Mouse (Mus musculus) kidney, embryonic 16.5 days (tissue): Measurements from ENCODE around the gene Golga2. TPM values are rescaled to one million over a fixed set of nuclear protein-coding genes. Genes with fewer than 3 reads are reported as not detected.

Experiments used
- ATAC-seq: fragments of 200-750 bp; cut with Nextera tagmentation; 2 replicates; pipeline ENCODE4 v1.8.0; 2017; ENCODE audit warnings: moderate TSS enrichment; ENCODE audit not compliant: low FRiP score, low TSS enrichment
- H3K27ac ChIP-seq: fragments of 300-500 bp; sonication (generic); 2 replicates; pipeline ENCODE4 v1.5.1; 2014; ENCODE audit warnings: low read length
- H3K27me3 ChIP-seq: fragments of 300-500 bp; sonication (generic); 2 replicates; pipeline ENCODE4 v1.6.1; 2014; ENCODE audit warnings: low read length, control low read depth, mixed read lengths; ENCODE audit not compliant: insufficient read depth
- H3K36me3 ChIP-seq: fragments of 300-500 bp; sonication (generic); 2 replicates; pipeline ENCODE4 v1.6.1; 2014; ENCODE audit warnings: low read length, control low read depth, mixed read lengths; ENCODE audit not compliant: insufficient read depth
- H3K4me1 ChIP-seq: fragments of 300-500 bp; sonication (generic); 2 replicates; pipeline ENCODE4 v1.6.1; 2014; ENCODE audit warnings: low read length, control low read depth, mixed read lengths; ENCODE audit not compliant: insufficient read depth
- H3K4me2 ChIP-seq: fragments of 300-500 bp; sonication (generic); replicated peaks from 2 replicates; pipeline ENCODE4 v1.6.1; 2014; ENCODE audit warnings: low read depth, low read length
- H3K4me3 ChIP-seq: fragments of 300-500 bp; sonication (generic); 2 replicates; pipeline ENCODE4 v1.5.1; 2014; ENCODE audit warnings: mild to moderate bottlenecking, low read length
- H3K9ac ChIP-seq: fragments of 300-500 bp; sonication (generic); replicated peaks from 2 replicates; pipeline ENCODE4 v1.6.1; 2014; ENCODE audit warnings: low read length
- H3K9me3 ChIP-seq: fragments of 300-500 bp; sonication (generic); 2 replicates; pipeline ENCODE4 v1.6.1; 2016; ENCODE audit warnings: low read length, control low read depth
- WGBS: fragments of 180-500 bp; shearing (Covaris S2); extraction: QIAGEN DNeasy Blood & Tissue Kit; methylation state at CpG from one replicate; pipeline ENCODE4 v1.1.7; 2014; 5-methylcytosine and 5-hydroxymethylcytosine counted together
- polyA plus RNA-seq: library from polyadenylated mRNA; unstranded; fragments of >200 nt; fragmentation: Nextera tagmentation; extraction: Ambion mirVana; gene quantifications from 2 replicates; pipeline ENCODE4 v1.2.1, GENCODE M21; 2015

Golga2 gene
- polyA plus RNA-seq, 1 experiment from 2014 or later = 28.0 TPM

DNA sequence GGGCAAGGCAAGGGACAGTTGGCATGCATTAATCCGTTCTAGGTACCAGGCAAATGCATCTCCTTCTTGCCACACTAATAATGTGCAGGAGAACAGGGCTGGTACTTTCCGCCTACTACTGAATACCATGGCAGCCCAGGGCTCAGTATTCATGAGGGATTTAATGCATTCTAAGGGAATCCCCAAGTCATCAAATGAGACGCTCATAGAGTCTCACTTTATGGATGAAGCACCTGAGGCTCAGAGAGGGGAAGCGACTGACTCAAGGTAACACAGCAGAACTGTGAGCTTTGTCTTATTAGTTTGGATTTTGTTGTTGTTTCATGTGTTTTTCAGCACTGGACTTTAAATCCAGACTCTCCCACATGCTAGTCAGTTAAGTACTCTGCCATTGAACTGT is 54.9 kb downstream of the Golga2 start:
- no peak overlapping the region for H3K27ac ChIP-seq
- H3K27me3 ChIP-seq = no peaks in the 10 kb centered on the region
- WGBS = 90% methylated on average over 4 of the region's 4 CpGs
- ATAC-seq = no peak
- H3K9me3 ChIP-seq = no peaks in the 10 kb centered on the region
- H3K36me3 ChIP-seq = no peaks in the 10 kb centered on the region
- H3K4me2 ChIP-seq = no peak overlapping the region
- H3K9ac ChIP-seq = no peak overlapping the region
- H3K4me3 ChIP-seq = no peak overlapping the region
- H3K4me1 ChIP-seq = no peaks in the 10 kb centered on the region

DNA sequence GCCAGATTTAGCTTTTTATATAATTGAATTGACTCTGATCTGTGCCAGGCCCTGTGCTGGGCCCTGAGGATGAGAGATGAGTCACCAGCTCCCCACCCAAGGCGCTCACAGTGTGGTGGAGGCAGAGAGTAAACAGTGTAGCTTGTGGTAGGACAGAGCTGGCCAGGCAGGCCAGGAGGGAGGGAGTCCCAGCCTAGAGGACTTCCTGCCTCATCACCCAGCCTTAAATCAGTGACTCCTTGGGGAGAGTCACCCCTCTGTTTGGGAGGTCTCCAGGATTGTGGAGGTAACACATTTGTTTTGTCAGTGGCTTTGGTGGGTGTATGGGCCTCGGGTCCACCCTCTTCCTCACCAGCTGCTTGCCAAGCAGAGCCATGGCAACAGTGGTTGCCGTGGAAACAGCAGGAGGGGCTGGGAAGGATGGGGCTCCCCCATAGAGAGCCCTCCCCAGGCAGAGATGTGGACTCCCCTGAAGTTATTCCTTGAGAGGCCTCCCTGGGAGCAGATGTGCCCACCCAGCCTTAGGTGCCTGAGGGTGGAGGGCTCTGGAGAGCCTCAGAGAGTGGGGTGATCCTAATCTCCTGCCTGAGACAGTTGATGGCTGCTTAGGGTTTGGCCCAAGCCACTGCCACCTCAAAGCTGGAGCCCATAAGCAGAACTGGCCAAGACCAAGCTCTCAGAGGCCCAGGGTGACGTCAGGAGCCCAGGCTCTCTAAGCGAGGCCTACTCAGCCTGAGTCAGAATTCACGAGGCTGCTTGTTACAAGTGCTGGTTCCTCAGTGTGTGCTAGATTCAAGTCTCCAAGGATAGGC is 55.6 kb downstream of the Golga2 start:
- no peaks in the 10 kb centered on the region for H3K4me1 ChIP-seq
- H3K27ac ChIP-seq = no peak overlapping the region
- no peak overlapping the region for H3K4me2 ChIP-seq
- H3K27me3 ChIP-seq = no peaks in the 10 kb centered on the region
- no peak overlapping the region for H3K9ac ChIP-seq
- no peaks in the 10 kb centered on the region for H3K9me3 ChIP-seq
- ATAC-seq = no peak
- no peak overlapping the region for H3K4me3 ChIP-seq
- no peaks in the 10 kb centered on the region for H3K36me3 ChIP-seq
- WGBS = 75% methylated on average over 6 of the region's 6 CpGs

DNA sequence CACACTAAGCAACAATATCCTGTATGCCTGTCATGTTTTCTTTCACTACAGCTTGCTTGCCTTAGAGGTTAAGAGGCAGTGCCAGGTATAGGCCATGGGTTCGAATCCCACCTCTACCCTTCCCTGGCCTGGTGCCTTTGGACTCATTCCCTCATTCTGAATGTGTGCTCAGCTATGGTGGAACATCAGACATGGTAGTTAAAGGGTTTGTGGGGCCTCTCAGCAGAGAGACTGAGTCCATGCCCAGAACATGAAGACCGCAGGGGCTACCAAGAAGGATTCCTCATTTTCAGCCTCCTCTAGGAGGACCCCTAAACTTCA is 56.1 kb downstream of the Golga2 start:
- no peaks in the 10 kb centered on the region for H3K9me3 ChIP-seq
- 97% methylated on average over 2 of the region's 2 CpGs for WGBS
- no peak overlapping the region for H3K9ac ChIP-seq
- H3K4me2 ChIP-seq = no peak overlapping the region
- H3K27ac ChIP-seq = no peak overlapping the region
- no peak overlapping the region for H3K4me3 ChIP-seq
- H3K27me3 ChIP-seq = no peaks in the 10 kb centered on the region
- H3K4me1 ChIP-seq = no peaks in the 10 kb centered on the region
- no peak for ATAC-seq
- no peaks in the 10 kb centered on the region for H3K36me3 ChIP-seq

DNA sequence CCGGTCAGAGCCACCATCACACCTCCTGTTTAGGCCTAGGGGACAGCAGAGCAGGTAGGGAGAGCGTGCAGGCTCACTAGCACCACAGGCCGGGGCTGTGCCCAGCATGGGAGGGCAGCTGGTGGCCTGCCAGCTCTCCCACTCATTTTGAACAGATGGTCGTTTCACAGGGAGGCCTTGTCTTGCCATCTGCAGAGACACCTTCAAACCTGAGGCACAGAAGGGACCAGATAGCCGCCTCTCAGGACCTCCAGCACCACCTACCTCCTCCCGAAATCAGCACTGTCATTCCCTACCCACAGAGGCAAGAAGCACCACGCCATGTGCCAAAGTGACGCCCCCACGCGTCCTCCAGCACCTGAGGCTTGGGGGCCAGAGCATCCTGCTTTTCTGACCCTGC is 56.9 kb downstream of the Golga2 start:
- Histone ChIP-seq H3K27ac (no peak overlapping the region), H3K9ac (no peak overlapping the region), H3K4me2 (no peak overlapping the region), H3K36me3 (no peaks in the 10 kb centered on the region), H3K4me1 (no peaks in the 10 kb centered on the region), H3K27me3 (no peaks in the 10 kb centered on the region), H3K9me3 (no peaks in the 10 kb centered on the region), H3K4me3 (no peak overlapping the region)
- ATAC-seq = no peak
- 76% methylated on average over 10 of the region's 10 CpGs for WGBS

DNA sequence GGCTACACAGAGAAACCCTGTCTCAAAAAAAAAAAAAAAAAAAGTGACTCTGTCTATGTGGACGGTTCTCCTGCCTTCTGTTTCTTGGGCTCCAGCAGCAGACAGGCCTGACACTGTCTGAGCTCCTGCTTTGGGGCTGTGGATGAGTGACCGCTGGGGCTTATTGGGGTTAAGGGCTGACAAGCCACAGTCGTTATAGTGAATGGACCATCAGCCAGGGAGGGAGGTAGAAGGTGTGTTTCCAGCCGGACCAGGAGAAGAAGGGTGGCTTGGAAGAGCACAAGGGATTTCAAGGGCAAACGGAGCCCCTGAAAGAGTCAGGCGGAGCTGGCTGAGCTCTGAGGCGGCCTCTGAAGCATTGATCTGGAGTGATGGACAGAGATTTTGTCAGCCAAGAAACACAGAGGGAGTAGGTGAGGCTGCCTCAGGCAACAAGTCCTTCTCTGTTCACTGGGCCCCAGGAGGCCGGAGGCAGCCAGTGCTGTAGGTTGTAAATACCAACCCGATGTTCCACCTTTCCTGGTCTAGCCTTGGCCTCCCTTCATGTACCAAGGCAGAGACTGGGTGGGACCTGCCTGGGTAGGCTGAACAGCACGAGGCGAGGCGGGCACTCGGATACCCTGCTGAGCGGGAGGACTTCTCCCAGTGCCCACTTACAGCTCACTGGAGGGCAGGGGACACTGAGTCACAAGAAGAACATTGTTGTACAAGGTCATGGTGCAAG is 57.6 kb downstream of the Golga2 start:
- H3K4me3 ChIP-seq = no peak overlapping the region
- no peak overlapping the region for H3K9ac ChIP-seq
- H3K27ac ChIP-seq = no peak overlapping the region
- no peaks in the 10 kb centered on the region for H3K4me1 ChIP-seq
- no peaks in the 10 kb centered on the region for H3K36me3 ChIP-seq
- ATAC-seq = no peak
- no peaks in the 10 kb centered on the region for H3K27me3 ChIP-seq
- no peak overlapping the region for H3K4me2 ChIP-seq
- WGBS = 75% methylated on average over 14 of the region's 14 CpGs
- H3K9me3 ChIP-seq = no peaks in the 10 kb centered on the region

DNA sequence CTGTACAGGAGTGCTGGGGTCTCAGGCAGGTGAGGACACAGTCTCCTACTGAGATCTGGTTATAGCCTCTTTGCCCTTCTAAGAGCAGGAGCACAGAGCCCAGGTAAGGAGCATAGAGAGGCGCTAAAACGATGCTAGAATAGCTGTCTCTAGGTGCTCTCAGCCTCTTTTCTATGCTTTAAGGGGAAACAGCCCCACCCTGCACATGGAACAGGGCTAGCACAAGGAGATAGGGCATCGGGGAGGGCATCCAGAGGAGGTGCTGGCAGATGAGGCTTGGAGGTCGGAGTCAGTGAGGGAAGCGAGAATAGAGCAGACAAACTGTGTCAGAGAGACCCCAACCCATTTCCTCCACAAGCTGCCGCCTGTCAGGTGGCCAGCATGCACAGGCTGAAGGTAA is 59.8 kb downstream of the Golga2 start:
- H3K4me1 ChIP-seq = peaks cover 11% of the 10 kb centered on the region
- H3K27ac ChIP-seq = no peak overlapping the region
- H3K9ac ChIP-seq = no peak overlapping the region
- H3K27me3 ChIP-seq = no peaks in the 10 kb centered on the region
- H3K9me3 ChIP-seq = no peaks in the 10 kb centered on the region
- no peaks in the 10 kb centered on the region for H3K36me3 ChIP-seq
- no peak overlapping the region for H3K4me2 ChIP-seq
- no peak overlapping the region for H3K4me3 ChIP-seq
- ATAC-seq = no peak
- 82% methylated on average over 6 of the region's 6 CpGs for WGBS

DNA sequence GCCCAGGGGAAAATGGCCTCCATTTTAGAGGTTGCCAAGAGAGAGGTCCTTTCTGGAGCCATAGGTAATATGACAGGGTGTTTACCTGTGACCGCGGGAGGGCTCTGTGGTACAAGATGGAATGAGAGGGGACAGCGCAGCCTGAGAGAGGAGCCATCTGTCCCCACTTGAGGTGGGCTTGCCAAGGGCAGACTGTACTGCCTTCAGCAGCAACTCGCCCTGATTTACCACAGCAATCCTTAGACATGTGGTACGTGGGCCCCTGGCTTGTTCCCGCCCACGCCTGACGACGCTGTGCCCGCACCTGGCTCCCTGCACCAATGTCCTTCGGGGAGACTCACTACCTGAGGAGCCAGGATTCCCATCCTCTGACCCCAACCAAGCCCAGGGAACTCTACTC is 61.1 kb downstream of the Golga2 start:
- Histone ChIP-seq H3K4me3 (no peak overlapping the region), H3K4me2 (no peak overlapping the region), H3K4me1 (peaks cover 16% of the 10 kb centered on the region), H3K27ac (no peak overlapping the region), H3K9me3 (no peaks in the 10 kb centered on the region), H3K36me3 (no peaks in the 10 kb centered on the region), H3K9ac (no peak overlapping the region), H3K27me3 (no peaks in the 10 kb centered on the region)
- 80% methylated on average over 11 of the region's 11 CpGs for WGBS
- no peak for ATAC-seq

DNA sequence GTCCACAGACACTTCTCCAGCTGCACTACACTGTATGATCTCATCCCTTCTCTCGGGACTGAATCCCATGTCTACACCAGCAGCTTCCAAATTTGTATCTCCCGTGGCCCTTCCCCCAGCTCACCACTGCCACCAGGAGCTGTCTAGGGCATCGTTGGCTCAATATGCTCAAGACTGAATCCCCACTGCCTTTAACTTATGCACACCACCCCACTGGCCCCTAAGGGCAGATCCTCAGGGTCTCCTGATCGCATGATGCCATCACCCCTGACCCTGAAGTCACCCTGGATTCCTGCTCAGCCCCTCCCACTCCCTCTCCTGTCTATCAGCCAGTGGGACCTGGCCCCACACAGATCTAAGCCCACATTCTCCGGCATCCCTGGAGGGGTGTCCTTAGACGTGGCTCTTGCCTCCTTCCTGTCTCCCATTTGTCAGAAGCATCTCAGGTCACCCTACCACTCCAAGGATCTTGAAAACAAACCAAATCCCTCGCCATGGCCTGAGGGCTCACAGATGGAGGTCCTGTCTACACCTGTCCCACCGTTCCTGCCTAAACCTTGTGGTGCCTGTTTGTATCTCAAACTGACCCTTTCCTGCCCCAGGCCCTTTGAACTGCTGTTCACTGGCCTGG is 62.6 kb downstream of the Golga2 start:
- ATAC-seq = no peak
- H3K27me3 ChIP-seq = no peaks in the 10 kb centered on the region
- no peaks in the 10 kb centered on the region for H3K36me3 ChIP-seq
- no peaks in the 10 kb centered on the region for H3K9me3 ChIP-seq
- H3K4me2 ChIP-seq = no peak overlapping the region
- no peak overlapping the region for H3K27ac ChIP-seq
- H3K4me3 ChIP-seq = no peak overlapping the region
- no peak overlapping the region for H3K9ac ChIP-seq
- peaks cover 18% of the 10 kb centered on the region for H3K4me1 ChIP-seq
- 57% methylated on average over 8 of the region's 8 CpGs for WGBS

DNA sequence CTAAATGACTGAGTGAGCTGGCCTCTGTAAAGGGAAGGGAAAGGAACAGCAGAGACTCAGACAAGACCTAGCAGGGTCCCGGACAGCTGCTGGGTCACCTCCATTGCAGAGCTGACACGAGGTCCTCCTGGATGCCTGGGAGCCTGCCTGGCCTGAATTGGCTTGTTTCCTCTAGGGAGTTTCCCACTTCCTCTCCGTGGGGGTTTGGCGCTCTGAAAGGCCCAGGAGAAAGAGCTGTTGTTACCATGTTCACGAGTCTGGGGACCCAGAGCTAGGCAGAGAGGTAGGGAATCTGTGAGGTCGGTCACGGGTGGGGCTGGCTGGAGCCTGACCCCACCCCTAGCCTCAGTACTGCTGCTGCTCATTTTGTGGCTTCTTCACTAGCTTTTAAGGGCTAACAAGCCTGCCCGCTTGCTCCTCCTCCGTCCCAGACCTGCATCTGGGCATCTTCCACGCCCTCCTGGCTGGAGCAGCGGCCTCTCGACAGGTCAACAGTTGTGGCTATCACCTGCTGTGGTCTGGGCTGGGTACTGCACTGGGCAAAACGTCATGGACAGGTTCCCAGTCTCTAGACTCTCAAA is 63.4 kb downstream of the Golga2 start:
- ATAC-seq = no peak
- Histone ChIP-seq H3K36me3 (no peaks in the 10 kb centered on the region), H3K9me3 (no peaks in the 10 kb centered on the region), H3K9ac (no peak overlapping the region), H3K4me1 (peaks cover 18% of the 10 kb centered on the region), H3K27ac (no peak overlapping the region), H3K27me3 (no peaks in the 10 kb centered on the region), H3K4me3 (no peak overlapping the region), H3K4me2 (no peak overlapping the region)
- WGBS = 52% methylated on average over 13 of the region's 13 CpGs
